Comparison of ENCODE assay signal across 7 mouse cellular contexts in genomic region chr5:25528851-25529528, GRCm38 (mm10). TPM values are rescaled to one million over a fixed set of nuclear protein-coding genes. Genes with fewer than 3 reads are reported as not detected.
DNase-seq lines count a peak whose midpoint lies in the region; ATAC-seq and TF ChIP-seq lines count a peak whose summit lies in the region.

No protein-coding gene starts in this region.

- TF ChIP-seq CTCF in liver, adult 2 months (IDR thresholded peaks at IDR 0.05; ENCODE audit: low read depth, low read length), result no peak
- TF ChIP-seq CTCF in forebrain, postnatal 0 days (IDR thresholded peaks at IDR 0.05; ENCODE audit: low read depth), result no peak

- no peaks in the 10 kb centered on the region for H3K27me3 ChIP-seq in liver, adult 2 months (ENCODE audit: control insufficient read depth, insufficient read depth, low read length)
- no peaks in the 10 kb centered on the region for H3K27me3 ChIP-seq in forebrain, postnatal 0 days (ENCODE audit: insufficient read depth, low read length)
- H3K27me3 ChIP-seq in liver, embryonic 15.5 days, result no peaks in the 10 kb centered on the region

- peak overlapping the region; percentile 61 for H3K9ac ChIP-seq in liver, adult 2 months (ENCODE audit: low read depth, low read length)
- peak overlapping the region; percentile 86 for H3K9ac ChIP-seq in forebrain, postnatal 0 days
- peak overlapping the region; percentile 68 for H3K9ac ChIP-seq in liver, embryonic 15.5 days

- peak overlapping the region; percentile 81 for H3K27ac ChIP-seq in liver, adult 2 months (replicated peaks; ENCODE audit: insufficient read depth, low read depth, low read length)
- H3K27ac ChIP-seq in brown adipose tissue, adult 24 weeks (replicated peaks; ENCODE audit: low read depth, low read length), result peak overlapping the region; percentile 36
- peak overlapping the region; percentile 96 for H3K27ac ChIP-seq in forebrain, postnatal 0 days (ENCODE audit: low read depth, low read length)
- peak overlapping the region; percentile 82 for H3K27ac ChIP-seq in liver, embryonic 15.5 days (replicated peaks)

- H3K79me2 ChIP-seq in liver, adult 2 months (ENCODE audit: control insufficient read depth, insufficient read depth, low read length), result no peaks in the 10 kb centered on the region

- WGBS in liver, adult 2 months, result 10% methylated on average over 22 of the region's 22 CpGs
- 9% methylated on average over 22 of the region's 22 CpGs for WGBS in forebrain, postnatal 0 days
- 6% methylated on average over 22 of the region's 22 CpGs for WGBS in liver, embryonic 15.5 days (ENCODE audit: insufficient replicate concordance)

- no peak for DNase-seq in liver, adult 2 months (ENCODE audit: extremely low read depth, low read depth, low spot score)
- no peak for DNase-seq in liver
- no peak for DNase-seq in forebrain, postnatal 0 days
- peak; percentile 51 for DNase-seq in thymus, postnatal 4 days
- DNase-seq in spleen, postnatal 14 days (ENCODE audit: low spot score in 2 of 2), result no peak

- H3K36me3 ChIP-seq in liver, adult 2 months (ENCODE audit: control insufficient read depth, insufficient read depth, low read length), result no peaks in the 10 kb centered on the region
- no peaks in the 10 kb centered on the region for H3K36me3 ChIP-seq in forebrain, postnatal 0 days (ENCODE audit: insufficient read depth)
- H3K36me3 ChIP-seq in liver, embryonic 15.5 days (replicated peaks), result no peaks in the 10 kb centered on the region

- H3K4me2 ChIP-seq in forebrain, postnatal 0 days (ENCODE audit: low read depth), result peak overlapping the region; percentile 76
- H3K4me2 ChIP-seq in liver, embryonic 15.5 days, result peak overlapping the region; percentile 90

- ATAC-seq in forebrain, postnatal 0 days, result peak; percentile 50; the same call in 1 of the 2 replicates
- peak; percentile 26 for ATAC-seq in liver, embryonic 15.5 days (ENCODE audit: insufficient read depth)

- no peaks in the 10 kb centered on the region; the same call in none of the 2 replicates for H3K4me1 ChIP-seq in liver, adult 2 months (ENCODE audit: control insufficient read depth, insufficient read depth, low read length)
- peaks cover 27% of the 10 kb centered on the region for H3K4me1 ChIP-seq in brown adipose tissue, adult 24 weeks (ENCODE audit: control insufficient read depth, insufficient read depth, insufficient read length, low read length)
- H3K4me1 ChIP-seq in forebrain, postnatal 0 days (ENCODE audit: insufficient read depth), result no peaks in the 10 kb centered on the region
- peaks cover 56% of the 10 kb centered on the region for H3K4me1 ChIP-seq in liver, embryonic 15.5 days (replicated peaks)

- TF ChIP-seq POLR2A in liver, adult 2 months (IDR thresholded peaks at IDR 0.05; ENCODE audit: extremely low read depth, insufficient read depth, low read length), result no peak

- H3K4me3 ChIP-seq in liver, adult 2 months (ENCODE audit: insufficient read depth, low read depth, low read length), result peak overlapping the region; percentile 59
- peak overlapping the region; percentile 63 for H3K4me3 ChIP-seq in brown adipose tissue, adult 24 weeks (ENCODE audit: insufficient read depth, low read depth, low read length)
- peak overlapping the region; percentile 69 for H3K4me3 ChIP-seq in forebrain, postnatal 0 days (ENCODE audit: low read depth, low read length)
- peak overlapping the region; percentile 76 for H3K4me3 ChIP-seq in liver, embryonic 15.5 days (replicated peaks)

- no peaks in the 10 kb centered on the region for H3K9me3 ChIP-seq in forebrain, postnatal 0 days (ENCODE audit: low read length)
- H3K9me3 ChIP-seq in liver, embryonic 15.5 days (replicated peaks), result no peaks in the 10 kb centered on the region

RNA-seq across cellular contexts. Expression of gene Cct8l1, which starts 13.1 kb away (rescaled TPM):
- total RNA-seq in liver, adult 2 months (2014; rRNA removed), result not detected in 2 replicates
- polyA plus RNA-seq in liver, adult 2 months (2012; rRNA removed), result not detected in 2 replicates
- polyA plus RNA-seq in brown adipose tissue, adult 24 weeks (2012; ENCODE audit: insufficient read depth, insufficient read length, missing spikeins), result not detected in 2 replicates
- total RNA-seq in forebrain, postnatal 0 days (2014; rRNA removed), result not detected in 2 replicates
- not detected in 2 replicates for polyA plus RNA-seq in forebrain, postnatal 0 days (2015; fragmentation: Nextera tagmentation; extraction: Ambion mirVana)
- 0.06 TPM in 1 of 2 replicates, not detected in the other for polyA plus RNA-seq in liver, embryonic 15.5 days (2015; fragmentation: Nextera tagmentation; extraction: Ambion mirVana)

RNA-seq across cellular contexts. Expression of gene Kmt2c, which starts 30.4 kb away (rescaled TPM):
- 20.1 and 23.4 TPM in 2 replicates for total RNA-seq in liver, adult 2 months (2014; rRNA removed)
- 4.4 and 5.1 TPM in 2 replicates for polyA plus RNA-seq in liver, adult 2 months (2012; rRNA removed)
- 14.7 and 15.4 TPM in 2 replicates for polyA plus RNA-seq in brown adipose tissue, adult 24 weeks (2012; ENCODE audit: insufficient read depth, insufficient read length, missing spikeins)
- 46.7 and 58.9 TPM in 2 replicates for total RNA-seq in forebrain, postnatal 0 days (2014; rRNA removed)
- polyA plus RNA-seq in forebrain, postnatal 0 days (2015; fragmentation: Nextera tagmentation; extraction: Ambion mirVana), result 6.1 and 11.3 TPM in 2 replicates
- polyA plus RNA-seq in liver, embryonic 15.5 days (2015; fragmentation: Nextera tagmentation; extraction: Ambion mirVana), result 5.8 and 7.4 TPM in 2 replicates

Comparison
In these comparisons a context has a peak if more than half of its experiments do, and no peak if none do; other contexts are left out.
1. H3K27ac ChIP-seq: peak in every context shown above with its lines; median percentile 96 in forebrain, postnatal 0 days; 82 in liver, embryonic 15.5 days; 81 in liver, adult 2 months; 36 in brown adipose tissue, adult 24 weeks.